Mouse (Mus musculus) right cerebral cortex, postnatal 36 days (tissue): ENCODE measurements around the gene Nat8f4.
"Not testable (repeated sequence)": the region's sequence is repeated elsewhere in the genome, so short reads cannot be mapped to it uniquely, and the experiment has no call there.

ENCODE experiments used
- DNase-seq, 2 experiments: peaks; one replicate each; pipeline ENCODE4 v3.0.0; 2022; ENCODE audit warnings: low spot score in 2 of 2, mixed read lengths in 1 of 2

Nat8f4 gene

DNA sequence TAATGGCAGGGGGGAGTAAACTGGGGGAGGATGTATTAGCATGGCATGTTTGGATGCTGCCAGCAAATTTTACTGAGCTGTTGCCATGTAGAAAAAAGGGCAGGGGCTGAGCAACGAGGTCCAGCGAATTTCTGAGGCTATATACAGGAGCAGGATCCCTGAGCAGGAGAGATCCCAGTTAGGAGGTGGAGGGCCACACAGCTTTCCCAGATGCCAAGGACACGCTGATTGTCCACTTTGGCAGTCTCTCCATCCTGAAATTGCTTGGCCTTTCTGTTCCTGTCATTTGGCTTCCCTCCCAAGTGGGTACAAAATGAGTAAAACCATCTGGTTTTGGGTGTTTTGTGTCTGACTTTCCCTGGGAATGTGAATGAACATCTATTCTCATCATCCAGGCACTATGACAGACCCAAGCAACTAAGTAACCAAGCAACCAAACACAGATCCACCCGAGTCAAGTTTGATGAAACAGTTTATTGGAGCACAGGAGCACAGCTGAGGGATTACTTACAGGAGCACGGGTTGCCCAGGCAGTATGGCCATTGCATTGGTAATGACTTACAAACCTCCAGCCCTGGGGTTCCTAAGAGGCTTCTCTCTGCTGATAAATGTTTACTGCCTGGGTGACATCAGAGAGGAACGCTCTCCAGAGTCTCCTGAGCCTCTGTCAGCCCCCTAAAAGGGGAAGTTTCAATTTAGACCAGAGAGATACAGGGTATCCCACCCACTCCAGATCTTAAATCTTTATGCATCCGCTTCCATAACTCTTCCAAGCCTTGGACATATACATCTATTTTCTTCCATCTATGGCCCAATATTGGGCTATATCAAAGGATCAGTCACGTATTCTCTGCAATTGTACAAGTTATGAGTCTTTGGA is 5.8 kb downstream of the Nat8f4 start:
- DNase-seq: not testable (repeated sequence)

DNA sequence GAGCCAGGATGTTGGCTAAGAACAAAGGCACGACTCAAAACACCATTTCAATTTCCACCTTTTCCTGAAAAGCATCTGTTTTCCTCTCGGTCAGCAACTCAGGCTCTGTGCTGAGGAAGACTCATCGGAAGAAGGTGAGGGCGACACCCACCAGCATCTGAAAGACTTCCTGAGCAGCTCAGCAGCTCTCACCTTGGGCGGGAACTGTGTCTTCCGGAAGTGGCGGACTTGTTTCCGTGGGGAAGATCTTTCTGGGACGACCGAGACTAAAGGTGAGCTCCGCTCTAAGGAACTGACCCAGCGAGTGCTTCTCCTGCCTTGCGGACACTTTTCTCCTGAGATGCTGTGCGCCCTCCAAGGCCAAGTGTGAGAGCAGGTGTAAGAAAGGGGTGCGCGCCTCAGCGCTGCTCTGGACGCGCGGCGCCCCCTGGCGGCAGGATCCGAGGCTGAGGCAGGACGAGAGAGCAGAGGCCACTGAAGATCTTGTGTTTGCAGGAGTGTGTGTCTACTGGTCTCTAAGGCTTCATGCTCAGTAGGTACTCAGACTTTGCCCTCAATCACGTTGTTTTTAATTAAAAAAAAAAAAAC is 9.5 kb downstream of the Nat8f4 start:
- not testable (repeated sequence) for DNase-seq

DNA sequence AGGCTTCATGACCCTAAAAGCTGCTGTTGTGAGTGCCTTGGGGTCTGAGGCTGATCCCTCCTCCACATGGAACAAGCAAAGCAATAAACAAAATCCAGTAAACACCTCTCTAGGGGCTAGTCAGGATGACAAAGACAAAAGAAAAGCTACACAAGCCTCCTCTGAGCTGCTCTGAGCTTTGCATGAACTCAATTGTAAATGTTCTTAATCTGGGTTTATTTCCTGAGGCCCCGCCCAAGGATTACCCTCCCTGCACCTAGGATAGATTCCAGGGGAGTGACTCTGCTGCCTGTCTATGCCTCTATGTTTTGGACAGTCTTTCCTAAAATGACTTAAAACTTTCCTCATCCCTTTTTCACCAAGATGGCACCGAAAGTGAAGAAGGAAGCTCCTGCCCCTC is 15.7 kb downstream of the Nat8f4 start:
- no peak for DNase-seq

DNA sequence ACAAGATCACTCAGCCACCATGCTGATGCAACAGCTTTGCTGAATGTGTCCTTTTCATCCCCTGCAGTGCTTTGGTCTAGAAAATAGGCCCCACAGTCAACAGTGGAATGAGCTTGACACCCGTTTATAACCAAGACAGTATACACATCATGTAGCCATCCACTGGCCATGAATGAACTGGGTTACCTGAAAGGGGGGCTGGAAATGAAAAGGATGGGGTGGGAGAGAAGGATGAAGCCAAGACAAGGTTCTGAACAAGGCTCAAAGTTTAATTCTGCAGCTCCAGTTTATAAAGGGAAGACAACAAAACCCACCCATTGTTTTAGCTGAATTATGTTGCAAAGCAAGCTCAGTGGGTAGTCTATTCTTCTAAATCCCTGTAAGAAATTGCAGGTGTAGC is 20.4 kb downstream of the Nat8f4 start:
- no peak for DNase-seq

DNA sequence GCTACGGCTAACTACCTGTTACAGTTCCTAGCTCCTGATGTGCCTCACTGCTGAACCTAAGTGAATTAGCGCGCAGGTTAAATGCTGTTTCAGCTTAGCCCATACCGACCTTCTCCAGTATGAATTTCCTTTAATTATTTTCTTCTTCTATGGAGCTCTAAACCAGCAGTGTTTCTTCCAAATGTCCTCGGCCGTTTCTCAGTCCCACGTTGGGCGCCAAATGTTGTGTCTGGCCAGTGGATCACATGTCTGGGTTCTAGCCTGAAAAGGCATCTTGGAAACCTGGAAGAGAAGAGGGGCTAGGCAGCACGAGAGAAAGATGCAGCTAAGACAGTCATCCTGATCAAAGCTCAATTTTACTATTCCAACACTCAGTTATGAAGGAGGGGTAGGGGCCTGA is 21.4 kb downstream of the Nat8f4 start:
- not testable (repeated sequence) for DNase-seq

DNA sequence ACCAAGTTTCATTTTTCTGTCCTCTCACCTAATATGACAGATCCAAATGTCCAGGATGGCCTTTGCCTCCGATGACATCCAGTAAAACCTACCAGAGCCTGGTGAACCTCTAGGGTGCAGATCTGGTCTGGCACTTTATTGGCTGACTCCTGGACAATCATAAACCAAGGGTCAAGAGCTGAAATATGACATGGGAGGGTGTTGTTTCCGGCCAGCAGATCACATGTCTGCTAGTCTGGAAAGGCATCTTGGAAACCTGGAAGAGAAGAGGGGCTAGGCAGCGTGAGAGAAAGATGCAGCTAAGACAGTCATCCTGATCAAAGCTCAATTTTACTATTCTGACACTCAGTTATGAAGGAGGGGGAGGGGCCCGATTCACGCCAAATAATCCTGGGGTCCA is 35.7 kb downstream of the Nat8f4 start, which contains the start of gene Nat8f2:
Gene Nat8f2, minus strand, starts transcription at position 153 of the 400 bp plus-strand sequence.
- not testable (repeated sequence) for DNase-seq

DNA sequence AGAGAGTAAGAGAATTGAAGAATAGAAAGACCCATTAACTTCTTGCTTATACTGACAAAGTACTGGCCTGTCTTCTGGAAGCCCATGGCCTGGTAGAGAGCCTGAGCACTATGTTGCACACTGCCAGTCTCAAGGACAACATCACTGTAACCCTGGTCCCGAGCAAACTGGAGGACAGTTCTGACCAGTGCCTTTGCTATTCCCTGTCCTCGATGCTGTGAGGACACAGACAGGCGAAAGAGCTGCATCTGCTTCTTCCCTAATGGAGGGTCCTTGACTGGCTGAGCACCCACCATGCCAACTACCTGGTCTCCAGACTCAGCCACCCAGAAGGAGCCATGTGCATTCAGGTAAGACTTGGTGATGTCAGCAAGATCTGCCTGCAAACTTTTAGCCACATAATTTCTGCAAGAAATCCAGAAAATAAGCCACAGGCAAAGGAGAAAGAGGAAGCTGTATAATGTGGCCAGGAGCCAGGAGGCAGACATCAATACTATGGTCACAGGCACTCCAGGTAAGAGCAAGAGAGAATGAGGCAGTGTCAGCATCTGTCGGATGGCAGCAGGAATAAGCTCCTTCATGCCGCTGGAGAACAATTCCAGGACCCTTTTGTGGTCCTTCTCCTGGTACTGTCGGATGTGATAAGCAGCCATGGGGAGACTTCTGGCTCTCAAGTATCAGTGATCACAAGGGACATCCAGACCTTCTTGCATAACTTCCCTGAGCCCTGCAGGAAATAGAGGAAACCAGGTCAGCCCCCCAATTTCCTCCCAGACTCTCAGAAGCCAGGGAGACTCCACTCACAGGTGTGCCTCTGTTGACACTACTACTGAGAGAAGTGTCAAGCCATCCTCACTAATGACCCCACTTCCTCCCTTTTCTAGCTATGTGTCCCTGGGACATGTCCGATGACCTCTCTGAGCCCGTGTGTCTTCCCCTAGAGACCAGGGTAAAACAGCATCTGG is 36.7 kb downstream of the Nat8f4 start:
- DNase-seq: no peak

DNA sequence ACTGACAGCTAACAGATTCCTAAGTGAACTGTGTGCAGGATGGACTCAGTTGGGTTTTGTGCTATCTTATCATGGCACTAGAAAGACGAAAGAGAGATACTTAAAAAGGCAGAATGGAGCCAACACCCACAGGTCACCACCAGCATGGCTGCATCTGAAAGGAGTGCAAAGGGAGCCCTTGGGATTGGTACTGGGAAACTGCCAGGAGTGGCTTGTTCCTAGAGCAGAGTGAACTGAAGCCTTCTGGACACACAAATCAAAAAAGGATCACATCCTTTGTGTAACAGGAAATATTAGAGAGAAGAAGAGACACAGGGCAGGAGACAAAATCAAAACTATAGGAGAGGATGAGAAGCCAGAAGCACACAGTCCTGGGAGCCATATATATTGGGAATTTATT is 37.7 kb downstream of the Nat8f4 start:
- not testable (repeated sequence) for DNase-seq

DNA sequence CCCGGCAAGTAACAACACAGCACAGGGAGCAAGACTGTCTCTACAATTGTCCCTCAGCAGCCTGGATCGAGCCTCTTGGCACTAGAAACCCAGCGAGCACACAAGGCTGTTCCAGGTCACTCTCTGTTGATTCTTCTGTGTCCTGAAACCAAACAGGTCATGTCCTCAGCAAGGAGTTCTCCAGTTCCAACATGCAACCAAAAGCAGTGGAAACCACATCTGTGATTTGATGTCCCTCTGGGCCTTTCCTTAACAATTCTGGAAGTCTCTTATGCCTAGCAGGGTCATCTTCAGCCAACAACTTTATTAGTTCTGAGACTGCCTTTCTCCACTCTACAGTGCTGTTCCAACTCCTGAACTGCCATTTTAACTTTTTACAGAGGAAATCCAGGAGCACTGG is 38.5 kb downstream of the Nat8f4 start:
- not testable (repeated sequence) for DNase-seq

DNA sequence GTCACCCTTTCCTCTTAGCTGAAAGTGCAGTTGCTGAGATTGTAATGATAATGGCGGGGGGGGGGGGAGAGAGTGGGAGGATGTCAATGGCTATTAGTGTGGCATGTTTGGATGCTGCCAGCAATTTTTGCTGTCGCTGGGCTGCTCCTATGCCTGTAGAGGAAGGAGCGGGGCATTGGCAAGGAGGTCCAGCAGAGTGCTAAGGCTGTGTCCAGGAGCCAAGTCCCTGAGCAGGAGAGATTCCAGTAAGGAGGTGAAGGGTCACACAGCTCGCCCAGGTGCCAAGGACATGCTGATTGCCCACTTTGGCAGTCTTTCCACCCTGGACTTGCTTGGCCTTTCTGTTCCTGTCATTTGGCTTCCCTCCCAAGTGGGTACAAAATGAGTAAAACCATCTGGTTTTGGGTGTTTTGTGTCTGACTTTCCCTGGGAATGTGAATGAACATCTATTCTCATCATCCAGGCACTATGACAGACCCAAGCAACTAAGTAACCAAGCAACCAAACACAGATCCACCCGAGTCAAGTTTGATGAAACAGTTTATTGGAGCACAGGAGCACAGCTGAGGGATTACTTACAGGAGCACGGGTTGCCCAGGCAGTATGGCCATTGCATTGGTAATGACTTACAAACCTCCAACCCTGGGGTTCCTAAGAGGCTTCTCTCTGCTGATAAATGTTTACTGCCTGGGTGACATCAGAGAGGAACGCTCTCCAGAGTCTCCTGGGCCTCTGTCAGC is 39.6 kb downstream of the Nat8f4 start:
- peak; percentile 13 to 19 for DNase-seq

DNA sequence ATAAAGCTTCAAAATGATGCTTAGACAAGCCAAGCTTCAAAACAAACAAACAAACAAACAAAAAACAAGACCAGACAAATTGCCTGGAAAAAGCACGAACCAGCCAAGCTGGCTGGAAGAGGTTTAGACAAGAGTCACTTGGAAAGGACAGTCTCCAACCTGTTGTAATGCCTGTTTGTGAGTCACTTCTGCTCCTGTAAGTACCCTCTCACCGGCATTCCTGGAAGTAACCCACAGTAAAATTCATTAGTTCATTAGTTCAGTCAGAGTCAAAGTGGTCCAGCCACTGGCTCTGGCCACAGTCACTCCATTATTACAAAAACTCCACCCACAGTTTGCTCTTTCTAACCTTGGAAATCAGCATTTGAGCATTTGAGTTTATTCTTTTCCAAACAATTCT is 40.8 kb downstream of the Nat8f4 start:
- no peak for DNase-seq

DNA sequence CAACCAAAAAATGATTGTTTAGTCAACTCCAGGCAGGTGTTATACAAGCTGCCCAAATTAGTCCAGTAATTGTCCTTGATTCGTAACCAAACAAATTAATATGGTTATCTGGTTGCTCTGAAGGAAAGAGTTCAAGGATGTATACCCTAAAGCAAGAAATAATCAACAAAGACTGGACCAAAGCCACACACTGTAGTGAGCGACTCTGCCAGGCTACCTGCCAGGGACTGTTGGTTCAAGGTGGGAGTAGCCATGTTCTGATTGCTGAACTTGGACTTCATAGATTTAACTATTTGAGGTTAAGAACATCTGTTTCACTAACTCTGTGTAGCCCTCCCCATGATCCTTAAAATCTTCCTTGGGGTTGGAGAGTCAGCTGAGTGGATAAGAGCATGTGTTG is 41.5 kb downstream of the Nat8f4 start:
- no peak for DNase-seq

DNA sequence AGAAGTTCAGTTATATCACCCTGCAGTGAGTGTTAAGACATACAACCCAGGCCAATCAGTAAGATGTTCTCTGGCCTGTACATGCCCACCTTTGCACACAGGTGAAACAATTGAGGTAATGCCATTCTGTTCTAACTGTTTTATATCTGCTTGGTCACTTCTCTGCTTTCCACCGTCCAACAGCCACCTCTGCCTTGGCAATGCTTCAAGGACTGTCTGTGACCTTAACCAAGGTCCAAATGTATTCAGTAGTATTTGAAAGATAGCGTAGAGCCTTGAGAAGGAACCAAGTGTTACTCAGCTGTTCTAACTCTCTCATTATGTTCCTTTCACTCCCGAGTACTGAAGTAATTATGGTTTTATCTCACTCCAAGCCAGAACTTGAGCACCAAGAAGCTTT is 42.1 kb downstream of the Nat8f4 start:
- DNase-seq: no peak

DNA sequence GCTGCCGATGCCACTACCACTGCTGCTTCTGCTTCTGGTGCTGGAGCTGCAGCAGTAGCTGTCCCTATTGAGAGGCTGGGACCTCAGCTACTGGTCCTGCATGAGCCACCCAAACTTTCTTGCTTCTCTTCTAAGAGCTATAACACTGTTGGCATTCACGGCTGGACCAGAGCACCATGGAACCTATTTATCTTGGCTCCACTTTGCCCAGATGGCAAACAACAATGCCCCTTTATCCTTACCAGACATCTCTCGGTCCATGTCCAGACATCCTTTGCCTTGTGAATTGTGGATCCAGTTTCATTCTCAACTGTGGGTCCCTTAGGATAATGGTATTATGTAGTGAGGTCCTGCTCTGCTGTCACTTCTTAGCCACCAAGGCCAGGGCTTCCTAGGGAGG is 43.4 kb downstream of the Nat8f4 start:
- DNase-seq: no peak

DNA sequence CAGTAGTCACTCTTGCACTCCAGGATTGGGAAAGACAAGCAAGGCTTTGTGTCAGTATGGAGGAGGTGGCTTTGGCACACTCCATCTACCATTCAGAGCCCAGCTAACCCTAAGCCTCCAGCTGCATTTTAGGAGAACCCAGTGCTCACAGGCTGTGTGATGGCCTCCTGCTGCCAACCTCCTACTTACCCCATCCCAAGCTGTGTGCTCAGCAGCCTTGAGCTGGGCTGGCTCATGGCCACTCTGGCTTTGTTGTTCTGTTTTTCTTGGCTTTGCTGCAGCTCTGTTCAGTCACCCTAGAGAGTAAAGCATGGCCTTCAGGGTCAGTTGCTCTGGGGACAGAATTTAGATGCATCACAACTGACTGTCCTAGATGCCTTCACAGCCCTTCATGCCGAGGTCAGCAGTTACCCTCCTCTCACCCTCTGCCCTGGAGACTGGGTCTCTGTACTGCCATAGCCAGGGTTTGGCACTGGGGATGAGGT is 48.4 kb downstream of the Nat8f4 start:
- peak; percentile 61 to 72 for DNase-seq

DNA sequence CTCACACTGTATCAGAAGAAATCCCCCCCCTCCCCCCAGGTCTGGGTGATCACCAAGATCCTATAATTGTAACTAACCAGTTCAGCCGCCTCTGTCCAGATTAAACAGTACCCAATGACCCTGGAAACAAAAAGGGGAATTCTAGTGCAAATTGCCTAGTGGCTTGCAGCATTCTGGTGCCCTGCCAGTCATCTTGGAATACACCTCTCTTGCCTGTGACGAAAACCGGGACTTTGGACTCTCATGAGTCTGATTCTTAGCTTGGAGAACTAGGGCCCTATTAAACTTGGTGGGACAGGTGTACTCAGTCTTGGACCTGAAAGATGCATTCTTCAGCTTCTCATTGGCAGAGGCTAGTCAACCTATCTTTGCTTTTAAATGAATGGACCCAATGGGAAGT is 51.2 kb downstream of the Nat8f4 start:
- no peak for DNase-seq

DNA sequence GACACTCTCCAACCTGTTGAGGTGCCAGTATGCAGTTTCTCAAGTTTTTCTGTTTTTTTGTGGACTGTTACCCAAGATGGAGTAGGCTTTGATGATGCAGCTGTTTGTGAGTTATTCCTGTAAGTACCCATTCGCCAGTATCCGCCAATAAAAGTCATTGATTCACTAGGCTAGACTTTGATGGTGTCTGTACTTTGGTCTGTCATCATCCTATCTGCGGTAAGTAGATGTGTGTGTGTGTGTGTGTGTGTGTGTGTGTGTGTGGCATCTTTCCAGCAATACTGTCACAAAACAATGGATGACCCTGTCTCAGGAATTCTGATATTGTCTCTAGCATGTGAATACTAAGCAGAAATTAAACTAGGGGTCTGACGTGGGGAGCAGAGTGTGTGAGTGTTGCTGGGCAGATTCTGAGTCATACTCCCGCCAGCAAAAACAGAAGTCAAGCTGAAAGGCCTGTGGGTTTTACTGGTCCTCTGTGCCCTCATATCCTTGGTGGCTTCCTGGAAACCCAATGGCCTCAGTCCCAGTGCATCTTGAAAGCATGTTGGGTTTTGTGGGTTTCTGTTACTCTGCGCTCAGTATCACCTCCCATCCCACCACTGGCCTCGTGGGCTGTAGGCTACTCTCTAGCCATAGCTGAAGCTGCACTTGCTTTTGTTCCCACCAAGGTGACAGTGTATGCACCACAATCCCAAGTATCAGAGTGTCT is 53.5 kb downstream of the Nat8f4 start:
- DNase-seq: no peak

DNA sequence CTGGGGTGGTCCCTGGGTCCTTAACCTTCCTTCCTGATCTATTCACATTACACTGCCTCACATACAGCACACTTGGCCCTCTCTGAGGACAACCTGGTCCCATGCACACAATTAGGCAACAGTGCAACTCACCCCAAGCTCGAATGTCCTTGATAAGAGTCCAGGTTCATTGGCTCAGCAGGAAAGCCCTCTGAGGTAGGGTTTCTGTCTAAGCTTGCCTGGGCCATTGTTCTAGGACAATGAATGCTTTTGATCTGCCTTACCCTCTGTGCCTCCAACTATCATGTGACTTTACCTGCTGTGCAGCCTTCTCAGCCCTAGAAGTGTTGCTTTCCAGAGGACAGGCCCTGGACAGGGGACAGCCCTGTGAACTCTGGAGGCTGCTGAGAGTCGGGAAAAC is 55.4 kb downstream of the Nat8f4 start:
- DNase-seq: no peak
